Mouse (Mus musculus) left cerebral cortex, adult 2 months (tissue): ENCODE data around the gene Cyp2j6. TPM values are rescaled to one million over a fixed set of nuclear protein-coding genes. Genes with fewer than 3 reads are reported as not detected.
A peak's percentile ranks its signal among the peaks of the same experiment; 100 is the strongest.

ENCODE experiments used
- DNase-seq, 2 experiments: peaks; one replicate each; pipeline ENCODE4 v3.0.0; 2021 to 2022; ENCODE audit warnings: low spot score in 2 of 2, mixed read lengths in 1 of 2; ENCODE audit errors: extremely low spot score in 1 of 2
- H3K27ac ChIP-seq: fragments of 200-600 bp; 2 replicates; pipeline ENCODE4 v1.8.1; 2022
- H3K4me3 ChIP-seq: fragments of 200-600 bp; 2 replicates; pipeline ENCODE4 v1.8.1; 2022
- CTCF ChIP-seq: fragments of 200-600 bp; IDR thresholded peaks from 2 replicates; pipeline ENCODE4 v1.8.1; 2022; ENCODE audit warnings: antibody characterized with exemption, mild to moderate bottlenecking, moderate library complexity
- intact Hi-C: fragments of 180-260 bp; cut with DNase I; formaldehyde crosslinking; loops from one replicate; pipeline ENCODE4 v1.15.1; 2025
- total RNA-seq, 2 experiments: library from RNA; stranded (reverse); gene quantifications; 2 replicates each; pipeline ENCODE4 v1.2.3; 2021

The Cyp2j6 gene
- total RNA-seq, 2 experiments from 2014 or later: 13.7 to 14.6 TPM

DNA sequence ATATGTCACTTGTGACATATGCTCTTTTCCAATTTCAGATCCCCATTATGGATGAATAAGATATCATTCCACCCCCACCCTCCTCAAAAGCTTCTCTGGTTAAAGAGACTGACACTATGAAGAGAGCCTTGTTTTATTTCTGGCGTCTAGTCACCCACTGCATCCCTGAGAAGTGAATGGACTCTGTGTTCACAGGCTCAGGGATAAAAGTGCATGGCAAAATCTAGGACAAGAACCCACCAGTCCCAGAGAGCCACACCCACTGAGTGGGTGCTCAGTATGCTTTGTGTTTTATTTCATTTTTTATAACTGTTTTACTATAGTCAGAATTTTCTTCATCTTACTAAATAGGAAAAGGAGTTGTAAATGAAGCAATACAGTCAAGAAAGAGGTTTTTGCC is 7.5 kb downstream of the Cyp2j6 start:
- peak; percentile 19 to 20 for DNase-seq
- Histone ChIP-seq H3K27ac (peak overlapping the region; percentile 72), H3K4me3 (no peak overlapping the region)
- intact Hi-C loops: no loop called here
- no peak for TF ChIP-seq CTCF

DNA sequence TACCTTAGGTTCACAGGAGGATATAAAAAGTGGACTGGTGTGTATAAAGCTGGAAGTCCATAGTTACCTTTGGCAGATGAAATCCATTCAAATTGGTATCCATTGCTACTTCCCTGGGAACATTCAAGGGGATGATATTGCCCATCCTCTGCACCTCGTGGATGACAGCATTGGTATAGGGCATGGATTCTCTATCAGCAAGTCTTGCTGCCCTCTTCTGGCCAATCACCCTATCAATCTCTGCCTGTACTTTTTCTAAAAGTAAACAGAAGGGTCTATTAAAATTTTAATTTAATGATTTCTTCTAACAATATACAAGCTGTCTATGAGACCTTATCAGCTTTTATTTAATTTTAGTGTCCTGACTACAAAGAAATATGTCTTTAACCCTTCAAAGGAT is 27.7 kb downstream of the Cyp2j6 start:
- intact Hi-C loops: loop anchor here (5.0 to 10.0 kb wide), 2 partner anchors 159 to 433 kb away; no protein-coding TSS in a partner anchor
- TF ChIP-seq CTCF: peak; percentile 54
- Histone ChIP-seq H3K27ac (no peak overlapping the region), H3K4me3 (no peak overlapping the region)
- DNase-seq: no peak

DNA sequence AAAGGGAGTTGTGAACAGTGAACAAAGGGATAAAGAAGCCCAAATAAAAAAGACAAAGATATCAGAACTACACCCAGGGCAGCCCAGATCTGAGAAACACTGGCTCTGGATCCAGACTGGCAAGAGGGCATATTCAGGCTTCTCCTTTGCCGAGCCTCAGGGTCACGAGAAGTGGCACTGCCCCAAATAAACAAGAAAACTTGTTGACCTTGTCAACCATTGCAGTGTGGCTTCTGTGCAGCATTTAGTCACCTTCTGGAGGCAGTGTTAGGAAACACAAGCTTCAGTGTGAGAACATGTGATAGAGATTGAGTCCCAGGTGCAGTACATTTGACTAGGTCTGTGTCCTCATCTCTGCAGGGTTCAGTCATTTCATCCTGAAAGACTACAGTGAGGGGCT is 31.2 kb downstream of the Cyp2j6 start:
- TF ChIP-seq CTCF: no peak
- no peak overlapping the region for H3K27ac ChIP-seq
- H3K4me3 ChIP-seq: no peak overlapping the region
- intact Hi-C loops: loop anchor here (5.0 to 10.0 kb wide), 2 partner anchors 163 to 250 kb away; no protein-coding TSS in a partner anchor
- no peak for DNase-seq

DNA sequence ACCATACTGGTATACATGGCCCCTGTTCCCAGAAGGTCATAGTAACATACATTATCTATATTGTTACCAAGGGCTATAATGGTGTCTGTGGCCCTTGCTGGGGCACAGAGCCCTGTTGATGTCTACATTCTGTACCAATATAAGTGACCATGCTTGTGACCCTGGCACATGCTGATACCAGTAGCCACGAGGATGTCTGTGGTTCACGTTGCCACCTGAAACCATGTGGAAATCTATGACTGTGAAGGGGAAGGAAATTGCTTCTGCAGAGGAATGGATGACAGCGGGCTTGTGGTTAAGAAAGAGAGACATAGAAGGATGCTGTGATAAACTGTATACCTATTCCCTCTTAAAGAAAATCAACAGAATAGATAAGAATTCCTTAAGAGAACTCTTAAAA is 43.4 kb downstream of the Cyp2j6 start:
- Histone ChIP-seq H3K27ac (no peak overlapping the region), H3K4me3 (no peak overlapping the region)
- intact Hi-C loops: no loop called here
- no peak for DNase-seq
- no peak for TF ChIP-seq CTCF

DNA sequence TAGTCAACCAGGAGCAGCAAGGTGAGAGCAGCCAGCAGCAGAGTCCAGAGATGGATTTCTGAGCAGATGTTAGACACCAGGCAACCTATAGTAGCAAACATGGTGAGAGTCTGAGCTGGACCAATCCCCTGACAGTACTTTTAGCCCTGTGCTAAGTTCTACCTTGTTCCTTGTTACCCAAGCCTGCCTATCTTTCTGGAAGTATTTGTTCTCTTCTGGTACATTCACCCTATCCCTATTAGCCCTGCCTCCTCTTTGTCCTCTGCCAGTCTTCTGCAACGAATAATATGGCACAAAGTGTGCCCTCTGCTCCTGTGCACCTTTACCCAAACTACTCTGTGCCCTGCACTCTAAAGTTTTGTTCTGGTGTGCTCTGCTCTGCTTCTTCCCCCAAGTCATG is 46.2 kb downstream of the Cyp2j6 start, which contains the start of gene Cyp2j8:
Gene Cyp2j8, minus strand, starts transcription at position 101 of the 400 bp plus-strand sequence.
- no peak for TF ChIP-seq CTCF
- Histone ChIP-seq H3K27ac (no peak within 1 kb of the TSS), H3K4me3 (no peak within 1 kb of the TSS)
- DNase-seq: no peak
- intact Hi-C loops: no loop called here

Other genes with a start within 250 kb of the Cyp2j6 start
- not detected for gene Cyp2j11, start 205.0 kb downstream of the Cyp2j6 start, total RNA-seq
- under 1 TPM in 1 of 2 experiments, not detected in 1; 0.29 TPM for gene Cyp2j8, start 46.3 kb downstream of the Cyp2j6 start, total RNA-seq
- 10 to 100 TPM; 27.1 to 29.6 TPM for gene Cyp2j9, start 37.9 kb upstream of the Cyp2j6 start, total RNA-seq
- not detected for gene Cyp2j5, start 110.5 kb upstream of the Cyp2j6 start, total RNA-seq
- not detected for gene Gm12695, start 231.5 kb upstream of the Cyp2j6 start, total RNA-seq